Mouse (Mus musculus) MEL (cell line): Measurements from ENCODE around the gene Arid5b. TPM values are rescaled to one million over a fixed set of nuclear protein-coding genes. Genes with fewer than 3 reads are reported as not detected.

ENCODE experiments used
- DNase-seq: peaks from one replicate; pipeline ENCODE4 v3.0.0; 2011; ENCODE audit warnings: low read depth, low spot score
- H3K27ac ChIP-seq: 2 replicates; pipeline ENCODE4 v1.5.1; 2012; ENCODE audit warnings: low read depth, mild to moderate bottlenecking, control low read depth, low read length, moderate library complexity; ENCODE audit not compliant: control insufficient read depth
- H3K27me3 ChIP-seq, 2 experiments: fragments of 150-350 bp in 1 of 2; sonication (generic) in 1 of 2; 2 replicates each; pipeline ENCODE4 v1.6.1; 2012; ENCODE audit warnings: low read length in 2 of 2, mild to moderate bottlenecking in 2 of 2, improper control_type of control experiment in 1 of 2, moderate library complexity in 1 of 2; ENCODE audit not compliant: insufficient read depth in 2 of 2, control insufficient read depth in 1 of 2
- H3K36me3 ChIP-seq, 2 experiments: 2 replicates each; pipeline ENCODE4 v1.6.1; 2012 to 2014; ENCODE audit warnings: low read length in 2 of 2, improper control_type of control experiment in 1 of 2, inconsistent platforms in 1 of 2, mild to moderate bottlenecking in 1 of 2; ENCODE audit not compliant: insufficient read depth in 2 of 2, control insufficient read depth in 1 of 2
- H3K4me1 ChIP-seq, 2 experiments: fragments of 150-350 bp in 1 of 2; sonication (generic) in 1 of 2; 2 replicates each; pipeline ENCODE4 v1.6.1; 2012; ENCODE audit warnings: low read length in 2 of 2, improper control_type of control experiment in 1 of 2, mild to moderate bottlenecking in 1 of 2; ENCODE audit not compliant: insufficient read depth in 2 of 2, control insufficient read depth in 1 of 2
- H3K4me3 ChIP-seq, 2 experiments: fragments of 150-350 bp in 1 of 2; sonication (generic) in 1 of 2; 2 replicates each; pipeline ENCODE4 v1.5.1; 2012; ENCODE audit warnings: low read depth in 2 of 2, low read length in 2 of 2, mild to moderate bottlenecking in 2 of 2, moderate library complexity in 2 of 2, control low read depth in 1 of 2, improper control_type of control experiment in 1 of 2; ENCODE audit not compliant: control insufficient read depth in 1 of 2, insufficient read depth in 1 of 2
- H3K79me2 ChIP-seq: 2 replicates; pipeline ENCODE4 v1.6.1; 2012; ENCODE audit warnings: mild to moderate bottlenecking, low read length, moderate library complexity; ENCODE audit not compliant: control insufficient read depth, poor library complexity, insufficient read depth
- H3K9ac ChIP-seq: 2 replicates; pipeline ENCODE4 v1.6.1; 2012; ENCODE audit warnings: low read depth, mild to moderate bottlenecking, control low read depth, low read length, moderate library complexity; ENCODE audit not compliant: control insufficient read depth, poor library complexity, severe bottlenecking
- H3K9me3 ChIP-seq: fragments of 150-350 bp; sonication (generic); replicated peaks from 2 replicates; pipeline ENCODE4 v1.6.1; 2012; ENCODE audit warnings: mild to moderate bottlenecking, low read length, improper control_type of control experiment, moderate library complexity; ENCODE audit not compliant: insufficient read depth
- CTCF ChIP-seq, 3 experiments: IDR thresholded peaks in 2 of 3; conservative IDR thresholded peaks in 1 of 3; 2 replicates each; pipeline ENCODE4 v1.5.1; 2011 to 2012; ENCODE audit warnings: low read length in 3 of 3, low read depth in 2 of 3, mild to moderate bottlenecking in 2 of 3, improper control_type of control experiment in 1 of 3, inconsistent platforms in 1 of 3, mixed read lengths in 1 of 3, moderate library complexity in 1 of 3; ENCODE audit not compliant: control insufficient read depth in 1 of 3, insufficient read depth in 1 of 3, poor library complexity in 1 of 3, severe bottlenecking in 1 of 3
- EP300 ChIP-seq, 2 experiments: IDR thresholded peaks; 2 replicates each; pipeline ENCODE4 v1.6.1; 2011; ENCODE audit warnings: improper control_type of control experiment in 2 of 2, low read length in 2 of 2, low read depth in 1 of 2, mild to moderate bottlenecking in 1 of 2
- GATA1 ChIP-seq: IDR thresholded peaks from 2 replicates; pipeline ENCODE4 v1.6.1; 2011; ENCODE audit warnings: low read depth, low read length, improper control_type of control experiment
- HCFC1 ChIP-seq: IDR thresholded peaks from 2 replicates; pipeline ENCODE4 v1.6.1; 2012; ENCODE audit warnings: low read depth, mild to moderate bottlenecking, inconsistent platforms, low read length, improper control_type of control experiment, moderate library complexity
- KAT2A ChIP-seq: conservative IDR thresholded peaks from 2 replicates; pipeline ENCODE4 v1.6.1; 2012; ENCODE audit warnings: low read depth, low read length, improper control_type of control experiment, inconsistent platforms
- MAFK ChIP-seq: IDR thresholded peaks from 2 replicates; pipeline ENCODE4 v1.6.1; 2011; ENCODE audit warnings: low read depth, mild to moderate bottlenecking, low read length, improper control_type of control experiment, borderline replicate concordance
- MEF2A ChIP-seq: IDR thresholded peaks from 2 replicates; pipeline ENCODE4 v1.6.1; 2014; ENCODE audit warnings: low read depth, mild to moderate bottlenecking, inconsistent platforms, low read length, improper control_type of control experiment; ENCODE audit not compliant: poor library complexity, insufficient replicate concordance, severe bottlenecking; ENCODE audit errors: extremely low read depth
- MXI1 ChIP-seq: IDR thresholded peaks from 2 replicates; pipeline ENCODE4 v1.6.1; 2011; ENCODE audit warnings: mild to moderate bottlenecking, low read depth, low read length, improper control_type of control experiment
- MYB ChIP-seq: IDR thresholded peaks from 2 replicates; pipeline ENCODE4 v1.6.1; 2011; ENCODE audit warnings: mild to moderate bottlenecking, low read depth, low read length, improper control_type of control experiment
- MYC ChIP-seq: IDR thresholded peaks from 2 replicates; pipeline ENCODE4 v1.6.1; 2011; ENCODE audit warnings: low read depth, mild to moderate bottlenecking, low read length, improper control_type of control experiment, moderate library complexity
- NELFE ChIP-seq: IDR thresholded peaks from 2 replicates; pipeline ENCODE4 v1.6.1; 2011; ENCODE audit warnings: low read depth, low read length, improper control_type of control experiment
- NRF1 ChIP-seq: IDR thresholded peaks from 2 replicates; pipeline ENCODE4 v1.6.1; 2014; ENCODE audit warnings: low read depth, mild to moderate bottlenecking, inconsistent platforms, low read length, improper control_type of control experiment, moderate library complexity; ENCODE audit not compliant: poor library complexity, insufficient read depth, severe bottlenecking
- POLR2A ChIP-seq, 2 experiments: IDR thresholded peaks; 2 replicates each; pipeline ENCODE4 v1.6.1; 2011 to 2012; ENCODE audit warnings: low read length in 2 of 2, mild to moderate bottlenecking in 2 of 2, control low read depth in 1 of 2, improper control_type of control experiment in 1 of 2, low read depth in 1 of 2, moderate library complexity in 1 of 2; ENCODE audit not compliant: control insufficient read depth in 1 of 2, insufficient read depth in 1 of 2, poor library complexity in 1 of 2
- POLR2AphosphoS2 ChIP-seq: IDR thresholded peaks from 2 replicates; pipeline ENCODE4 v1.6.1; 2011; ENCODE audit warnings: low read length, improper control_type of control experiment
- RAD21 ChIP-seq: IDR thresholded peaks from 2 replicates; pipeline ENCODE4 v1.6.1; 2011; ENCODE audit warnings: mild to moderate bottlenecking, low read depth, low read length, improper control_type of control experiment
- RCOR1 ChIP-seq: IDR thresholded peaks from 2 replicates; pipeline ENCODE4 v1.6.1; 2012; ENCODE audit warnings: low read depth, mild to moderate bottlenecking, inconsistent platforms, low read length, improper control_type of control experiment
- SIN3A ChIP-seq: IDR thresholded peaks from 2 replicates; pipeline ENCODE4 v1.6.1; 2012; ENCODE audit warnings: low read length, improper control_type of control experiment, inconsistent platforms
- SMC3 ChIP-seq: IDR thresholded peaks from 2 replicates; pipeline ENCODE4 v1.6.1; 2011; ENCODE audit warnings: low read depth, low read length, improper control_type of control experiment
- TAL1 ChIP-seq: IDR thresholded peaks from 2 replicates; pipeline ENCODE4 v1.6.1; 2012; ENCODE audit warnings: mild to moderate bottlenecking, inconsistent platforms, low read length, moderate library complexity, mixed read lengths
- TCF12 ChIP-seq: IDR thresholded peaks from 2 replicates; pipeline ENCODE4 v1.6.1; 2014; ENCODE audit warnings: low read depth, mild to moderate bottlenecking, inconsistent platforms, low read length, improper control_type of control experiment, moderate library complexity
- UBTF ChIP-seq: IDR thresholded peaks from 2 replicates; pipeline ENCODE4 v1.6.1; 2012; ENCODE audit warnings: low read depth, mild to moderate bottlenecking, inconsistent platforms, low read length, improper control_type of control experiment, moderate library complexity, borderline replicate concordance; ENCODE audit not compliant: insufficient read depth
- USF2 ChIP-seq, 2 experiments: IDR thresholded peaks; 2 replicates each; pipeline ENCODE4 v1.6.1; 2011 to 2012; ENCODE audit warnings: improper control_type of control experiment in 2 of 2, low read length in 2 of 2, borderline replicate concordance in 1 of 2, inconsistent platforms in 1 of 2, low read depth in 1 of 2, mild to moderate bottlenecking in 1 of 2; ENCODE audit not compliant: insufficient read depth in 1 of 2
- ZC3H11A ChIP-seq: IDR thresholded peaks from 2 replicates; pipeline ENCODE4 v1.6.1; 2012; ENCODE audit warnings: low read depth, mild to moderate bottlenecking, inconsistent platforms, low read length, improper control_type of control experiment
- ZKSCAN1 ChIP-seq: IDR thresholded peaks from 2 replicates; pipeline ENCODE4 v1.6.1; 2012; ENCODE audit warnings: low read depth, mild to moderate bottlenecking, inconsistent platforms, low read length, improper control_type of control experiment, moderate library complexity
- ZMIZ1 ChIP-seq: IDR thresholded peaks from 2 replicates; pipeline ENCODE4 v1.6.1; 2012; ENCODE audit warnings: low read depth, mild to moderate bottlenecking, inconsistent platforms, low read length, improper control_type of control experiment, moderate library complexity
- polyA plus RNA-seq, 2 experiments: library from polyadenylated mRNA; stranded (reverse) in 1 of 2; unstranded in 1 of 2; fragments of >175 nt in 1 of 2; fragments of >200 nt in 1 of 2; gene quantifications; 2 replicates each; pipeline versions ENCODE4 v1.2.1 to v1.2.4; 2012; ENCODE audit warnings: low replicate concordance in 2 of 2, low read depth in 1 of 2; ENCODE audit not compliant: insufficient read length in 2 of 2, insufficient read depth in 1 of 2, missing spikeins in 1 of 2
- total RNA-seq: library from RNA; depleted of rRNA; stranded (reverse); fragments of 300-350 nt; gene quantifications from 2 replicates; pipeline ENCODE4 v1.2.3, GENCODE M21; 2012

Gene Arid5b
- total and polyA plus RNA-seq, 3 experiments, result 0.03 TPM; not detected in 2

- no peaks in the 10 kb centered on the region for H3K79me2 ChIP-seq
- H3K36me3 ChIP-seq, result no peaks in the 10 kb centered on the region
- H3K27me3 ChIP-seq, result no peaks in the 10 kb centered on the region
- H3K27ac ChIP-seq, result no peak overlapping the region
- no peak for DNase-seq
- H3K9me3 ChIP-seq, result no peaks in the 10 kb centered on the region
- H3K9ac ChIP-seq, result no peak overlapping the region
- H3K4me1 ChIP-seq, result no peaks in the 10 kb centered on the region
- TF ChIP-seq EP300 (IDR thresholded peaks at IDR 0.05; ENCODE audit: low read depth in 1 of 2, low read length in 2 of 2) (no peak), SMC3 (no peak), POLR2AphosphoS2 (no peak), TCF12 (no peak), MXI1 (no peak), RCOR1 (no peak), MYC (no peak), MYB (no peak), KAT2A (no peak), RAD21 (no peak), UBTF (no peak)
- H3K4me3 ChIP-seq, result no peak overlapping the region
Measured at GRCm38 (mm10) chr10:68207803-68208669, 70.5 kb downstream of the Arid5b start.

GRCm38 (mm10) chr10:68204391-68204790 is 74.1 kb downstream of the Arid5b start:
- H3K9ac ChIP-seq, result no peak overlapping the region
- DNase-seq, result no peak
- H3K27ac ChIP-seq, result no peak overlapping the region
- H3K27me3 ChIP-seq, result no peaks in the 10 kb centered on the region
- H3K9me3 ChIP-seq, result no peaks in the 10 kb centered on the region
- no peak for TF ChIP-seq TAL1
- TF ChIP-seq POLR2AphosphoS2, result no peak
- no peak for TF ChIP-seq ZKSCAN1
- no peak for TF ChIP-seq MAFK
- no peak for TF ChIP-seq MYB
- TF ChIP-seq ZC3H11A, result no peak
- TF ChIP-seq NELFE, result no peak
- TF ChIP-seq UBTF, result no peak
- TF ChIP-seq USF2 (IDR thresholded peaks at IDR 0.05; ENCODE audit: borderline replicate concordance in 1 of 2, insufficient read depth in 1 of 2, low read depth in 1 of 2, low read length in 2 of 2), result no peak
- no peak for TF ChIP-seq POLR2A (IDR thresholded peaks at IDR 0.05; ENCODE audit: control insufficient read depth in 1 of 2, insufficient read depth in 1 of 2, low read depth in 1 of 2, low read length in 2 of 2, poor library complexity in 1 of 2)
- no peak for TF ChIP-seq NRF1
- no peak for TF ChIP-seq SIN3A
- TF ChIP-seq HCFC1, result no peak
- TF ChIP-seq MEF2A, result no peak
- TF ChIP-seq CTCF (IDR thresholded peaks at IDR 0.05 in 2 of 3, conservative IDR thresholded peaks at IDR 0.05 in 1 of 3; ENCODE audit: control insufficient read depth in 1 of 3, insufficient read depth in 1 of 3, low read depth in 2 of 3, low read length in 3 of 3, poor library complexity in 1 of 3, severe bottlenecking in 1 of 3), result no peak
- no peak for TF ChIP-seq ZMIZ1
- TF ChIP-seq GATA1, result no peak
- no peaks in the 10 kb centered on the region for H3K79me2 ChIP-seq
- no peaks in the 10 kb centered on the region for H3K36me3 ChIP-seq
- no peaks in the 10 kb centered on the region for H3K4me1 ChIP-seq
- no peak overlapping the region for H3K4me3 ChIP-seq
